Mouse (Mus musculus) urinary bladder, postnatal 14 days (tissue): ENCODE measurements around the gene H2-Aa.
"Not testable (repeated sequence)": the region's sequence is repeated elsewhere in the genome, so short reads cannot be mapped to it uniquely, and the experiment has no call there.

Experiments
- DNase-seq: peaks from one replicate; pipeline ENCODE4 v3.0.0; 2021; ENCODE audit warnings: low spot score

The H2-Aa gene

GRCm38 (mm10) chr17:34287648-34288047 lies at the start of gene H2-Aa:
TSS of gene H2-Aa (minus strand) at chr17:34287823.
- peak; percentile 77 for DNase-seq

GRCm38 (mm10) chr17:34331200-34331599 lies 43.6 kb upstream of the H2-Aa start:
- no peak for DNase-seq

- no peak for DNase-seq
Measured at GRCm38 (mm10) chr17:34329807-34330206, 42.2 kb upstream of the H2-Aa start.

DNA sequence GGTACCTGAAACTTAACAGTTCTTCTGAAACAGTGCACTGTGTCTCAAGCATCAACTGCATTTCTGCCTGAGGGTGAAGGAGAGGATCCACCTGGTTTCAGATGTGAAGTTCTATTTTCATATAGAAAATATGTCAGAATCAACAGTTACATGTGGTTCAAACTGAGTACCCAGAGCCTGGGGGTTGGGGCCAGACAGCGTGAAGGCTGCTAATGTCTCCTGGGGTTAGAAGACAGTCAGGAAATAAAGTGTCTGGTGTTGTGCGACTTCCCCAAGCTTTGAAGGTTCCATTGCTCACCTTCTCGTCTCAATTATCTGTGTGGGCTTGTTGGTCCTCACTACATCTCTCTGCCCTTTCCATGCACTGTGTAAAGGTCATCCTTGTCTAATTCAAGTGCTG lies 38.8 kb upstream of the H2-Aa start:
- DNase-seq: no peak

GRCm38 (mm10) chr17:34325436-34325835 lies 37.8 kb upstream of the H2-Aa start, which contains the start of gene H2-Eb2:
TSS of gene H2-Eb2 (plus strand) at chr17:34325665.
- no peak for DNase-seq

DNA sequence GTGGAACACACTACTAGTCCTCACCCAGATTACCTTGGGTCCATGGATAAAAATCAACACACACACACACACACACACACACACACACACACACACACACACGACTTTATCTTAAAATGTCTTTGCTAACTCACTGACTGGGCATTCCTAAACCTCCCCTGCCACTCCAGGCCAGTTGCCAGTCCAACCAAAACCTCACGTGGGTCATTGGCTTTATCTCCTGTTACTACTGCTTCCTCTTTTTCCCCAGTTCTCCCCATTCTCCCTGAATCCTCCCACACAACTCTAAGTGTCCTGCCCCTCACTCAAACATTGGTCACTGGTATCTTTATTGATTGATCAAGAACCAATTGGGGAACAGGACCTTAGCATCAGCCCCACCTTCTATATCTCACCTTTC lies 29.7 kb upstream of the H2-Aa start:
- no peak for DNase-seq

DNA sequence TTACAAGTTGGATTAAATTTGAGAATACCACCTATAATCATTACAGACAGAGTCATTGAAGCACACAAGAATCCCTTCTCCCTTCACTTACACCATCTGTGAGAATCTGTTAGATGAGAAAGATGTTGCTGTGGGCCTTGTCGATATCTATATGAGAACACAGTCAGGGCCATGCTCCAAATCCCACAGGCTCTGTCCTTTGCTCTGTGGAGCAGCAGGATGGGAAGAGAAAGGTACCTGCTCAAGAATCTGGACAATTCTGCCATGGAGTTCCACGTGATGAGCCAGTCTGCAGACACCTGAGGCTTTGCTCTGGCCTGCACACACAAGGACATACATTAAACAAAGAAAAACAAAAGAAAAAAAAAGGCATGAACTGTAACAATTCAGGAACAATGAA lies 29.1 kb upstream of the H2-Aa start:
- DNase-seq: no peak

DNA sequence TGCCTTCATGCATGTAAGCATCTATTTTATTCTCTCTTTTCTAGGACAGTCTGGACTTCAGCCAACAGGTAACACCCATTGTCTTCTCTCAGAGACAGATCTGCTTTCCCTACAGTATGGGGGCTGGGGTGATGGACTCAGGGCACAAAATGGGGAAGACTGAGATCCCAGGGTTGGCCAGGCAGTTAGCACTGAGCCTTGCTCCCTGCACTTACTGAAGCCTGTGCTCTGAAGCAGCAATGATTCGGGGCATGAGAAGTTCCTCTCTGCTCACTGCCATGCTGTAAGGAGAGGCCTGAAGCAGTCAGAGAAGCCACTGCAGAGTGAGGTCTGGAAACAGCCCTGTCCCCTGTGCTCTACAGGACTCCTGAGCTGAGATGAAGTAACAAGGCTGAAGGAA lies 27.9 kb upstream of the H2-Aa start:
- no peak for DNase-seq

- DNase-seq: no peak
Measured at GRCm38 (mm10) chr17:34314286-34314685, 26.7 kb upstream of the H2-Aa start.

DNA sequence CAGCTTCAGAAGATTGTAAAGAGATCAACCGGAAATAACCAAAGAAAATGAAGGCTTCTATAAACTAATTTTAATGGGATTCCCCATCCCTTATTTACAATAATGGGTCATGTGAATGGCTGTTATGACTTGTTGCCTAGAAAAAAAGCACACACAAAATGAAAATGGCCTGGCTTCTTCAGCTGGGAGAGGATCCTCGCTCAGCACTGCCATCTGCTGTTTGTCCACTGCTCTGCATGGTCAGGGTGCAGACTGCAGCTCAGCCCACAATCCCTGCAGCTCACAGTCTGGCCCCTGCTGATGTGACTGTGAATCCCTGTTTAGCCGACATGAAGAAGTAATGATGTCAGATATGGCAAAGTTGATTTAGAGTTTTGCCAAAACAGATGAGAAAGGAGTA lies 25.8 kb upstream of the H2-Aa start:
- peak; percentile 79 for DNase-seq

GRCm38 (mm10) chr17:34312185-34312584 lies 24.6 kb upstream of the H2-Aa start:
- no peak for DNase-seq

DNA sequence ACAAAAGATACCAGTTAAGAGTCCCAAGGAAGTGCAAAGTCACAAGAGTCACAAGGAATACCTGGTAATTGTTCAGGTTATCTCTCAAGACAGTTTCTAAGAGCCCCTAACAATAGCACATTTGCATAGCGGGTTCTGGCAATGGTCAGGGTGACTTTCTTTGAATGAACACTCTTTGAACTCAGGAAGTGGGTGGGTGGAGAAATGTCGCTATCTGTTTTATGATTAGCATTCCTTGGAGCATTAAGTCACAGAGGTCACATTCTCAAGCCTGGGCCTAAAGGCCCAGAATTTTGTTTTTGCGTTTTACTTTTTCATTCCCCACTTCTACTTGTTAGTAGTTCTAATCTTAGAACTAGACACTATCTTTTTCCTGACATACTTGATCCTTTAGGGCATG lies 22.9 kb upstream of the H2-Aa start:
- not testable (repeated sequence) for DNase-seq

- DNase-seq: peak; percentile 74
Measured at GRCm38 (mm10) chr17:34309683-34310385, 22.2 kb upstream of the H2-Aa start.

- no peak for DNase-seq
Measured at GRCm38 (mm10) chr17:34309225-34309624, 21.6 kb upstream of the H2-Aa start.

GRCm38 (mm10) chr17:34308161-34308560 lies 20.5 kb upstream of the H2-Aa start:
- no peak for DNase-seq

DNA sequence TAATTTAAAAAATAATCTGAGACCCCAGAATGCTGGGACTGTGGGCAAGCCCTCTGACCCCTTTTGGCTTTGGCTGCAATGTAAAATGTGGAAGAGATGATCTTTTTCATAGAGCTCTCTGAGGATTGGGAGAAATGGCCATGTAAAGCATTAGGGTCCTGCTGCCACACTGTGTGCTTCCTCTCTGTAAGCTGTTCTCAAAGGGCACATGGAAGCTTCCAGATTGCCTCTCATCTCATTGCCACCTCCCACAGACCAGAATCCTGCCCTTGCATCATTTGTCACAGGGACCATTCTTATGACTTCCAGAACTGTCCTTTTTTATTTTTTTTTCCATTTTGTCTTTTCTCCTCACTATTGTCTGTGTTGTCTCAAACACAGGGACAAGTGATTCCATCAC lies 19.6 kb upstream of the H2-Aa start:
- no peak for DNase-seq

DNA sequence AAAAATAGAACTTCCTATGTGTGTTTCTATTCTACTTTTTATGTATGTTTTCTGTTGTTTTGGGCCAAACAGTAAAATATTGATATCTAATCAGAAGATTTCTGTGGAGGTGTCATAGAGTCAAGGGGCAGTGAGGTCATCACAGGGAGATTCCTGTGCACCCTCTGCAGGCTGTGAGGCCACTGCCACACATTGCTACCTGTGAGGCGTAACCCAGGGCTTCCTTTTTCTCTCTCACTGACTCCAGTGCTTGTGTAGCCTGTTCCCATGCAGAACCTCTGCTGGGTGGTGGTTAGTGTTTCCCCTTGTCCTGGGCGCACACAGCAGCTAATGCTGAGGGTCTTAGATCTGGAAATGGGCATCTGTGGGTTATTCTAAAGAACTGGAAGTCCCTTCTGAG lies 18.8 kb upstream of the H2-Aa start:
- DNase-seq: no peak

DNA sequence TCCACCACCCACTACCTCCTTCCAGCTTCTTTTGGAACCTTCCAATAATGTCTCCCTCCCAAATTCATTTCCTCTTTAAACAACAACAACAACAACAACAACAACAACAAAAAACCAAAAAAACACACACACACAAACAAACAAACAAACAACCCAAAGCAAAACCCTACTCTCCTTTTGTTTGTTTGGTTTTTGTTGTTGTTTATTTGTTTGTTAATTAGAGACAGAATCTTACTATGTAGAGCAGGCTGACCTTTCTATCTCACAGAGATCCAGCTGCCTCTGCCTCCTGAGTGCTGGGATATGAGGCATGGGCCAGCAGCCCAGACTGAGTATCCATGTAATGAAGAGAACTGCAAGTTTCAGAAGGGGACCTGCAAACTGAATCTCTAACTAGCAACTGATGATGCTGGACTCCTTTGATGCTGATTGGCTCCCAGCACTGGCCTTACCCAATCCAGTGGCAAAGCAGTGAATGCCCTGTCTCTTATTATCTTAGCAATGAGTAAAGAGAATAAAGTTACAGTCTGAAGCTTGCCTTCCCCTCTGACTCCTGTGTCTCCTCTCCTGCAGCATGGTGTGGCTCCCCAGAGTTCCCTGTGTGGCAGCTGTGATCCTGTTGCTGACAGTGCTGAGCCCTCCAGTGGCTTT lies 17.9 kb upstream of the H2-Aa start, which contains the start of gene H2-Eb1:
TSS of gene H2-Eb1 (plus strand) at position 488 of the 651 bp plus-strand sequence.
- peak; percentile 82 for DNase-seq

GRCm38 (mm10) chr17:34304751-34305150 lies 17.1 kb upstream of the H2-Aa start:
- peak; percentile 65 for DNase-seq

- DNase-seq: no peak
Measured at GRCm38 (mm10) chr17:34303789-34304188, 16.2 kb upstream of the H2-Aa start.

DNA sequence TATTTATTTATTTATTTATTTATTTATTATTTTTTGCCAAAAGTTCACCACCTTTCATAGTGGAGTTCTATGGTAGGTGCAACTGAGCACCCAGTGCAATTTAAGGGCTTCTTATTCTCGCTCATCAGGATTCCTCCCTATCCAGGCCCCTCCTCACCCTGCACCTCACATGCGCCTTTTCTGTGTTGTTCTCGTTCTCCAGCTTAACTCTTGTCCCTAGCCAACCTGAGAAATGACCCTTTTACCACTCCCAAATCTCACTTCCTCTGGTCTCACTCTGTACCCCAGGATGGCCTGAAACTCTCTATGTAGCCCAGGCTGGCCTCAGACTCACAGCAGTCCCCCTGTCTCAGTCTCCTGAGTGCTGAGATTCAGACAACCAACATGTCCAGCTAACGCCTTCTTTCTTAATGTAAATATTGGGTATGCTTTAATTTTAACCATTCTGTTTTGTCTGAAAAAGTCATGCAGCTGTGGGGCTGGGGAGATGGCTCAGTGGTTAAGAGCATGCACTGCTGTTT lies 14.1 kb upstream of the H2-Aa start:
- DNase-seq: no peak

- no peak for DNase-seq
Measured at GRCm38 (mm10) chr17:34300691-34301566, 13.3 kb upstream of the H2-Aa start.
